Comparison of ENCODE assay signal across 8 mouse cellular contexts in genomic region chr3:41083790-41084112, GRCm38 (mm10). TPM values are rescaled to one million over a fixed set of nuclear protein-coding genes. Genes with fewer than 3 reads are reported as not detected.
DNase-seq lines count a peak whose midpoint lies in the region; ATAC-seq and TF ChIP-seq lines count a peak whose summit lies in the region.

No protein-coding gene starts in this region.

- H3K4me2 ChIP-seq in lung, embryonic 14.5 days, result peak overlapping the region; percentile 59
- peak overlapping the region; percentile 64 for H3K4me2 ChIP-seq in embryonic facial prominence, embryonic 11.5 days (ENCODE audit: low read depth, low read length)
- peak overlapping the region; percentile 88 for H3K4me2 ChIP-seq in intestine, embryonic 16.5 days (ENCODE audit: low read depth, low read length)
- H3K4me2 ChIP-seq in neural tube, embryonic 12.5 days (replicated peaks), result peak overlapping the region; percentile 85

- no peaks in the 10 kb centered on the region for H3K9me3 ChIP-seq in lung, embryonic 14.5 days (ENCODE audit: low read depth, low read length)
- H3K9me3 ChIP-seq in embryonic facial prominence, embryonic 11.5 days (replicated peaks; ENCODE audit: control insufficient read depth, low read length), result no peaks in the 10 kb centered on the region
- H3K9me3 ChIP-seq in intestine, embryonic 16.5 days (ENCODE audit: control insufficient read depth, low read length), result no peaks in the 10 kb centered on the region
- H3K9me3 ChIP-seq in neural tube, embryonic 12.5 days, result no peaks in the 10 kb centered on the region

- peak overlapping the region; percentile 74 for H3K4me3 ChIP-seq in lung, embryonic 14.5 days (ENCODE audit: low read depth, low read length)
- peak overlapping the region; percentile 73 for H3K4me3 ChIP-seq in embryonic facial prominence, embryonic 11.5 days (ENCODE audit: low read depth, low read length)
- peak overlapping the region; percentile 98 for H3K4me3 ChIP-seq in intestine, embryonic 16.5 days (ENCODE audit: low read length)
- H3K4me3 ChIP-seq in neural tube, embryonic 12.5 days, result peak overlapping the region; percentile 90

- no peak for TF ChIP-seq CTCF in lung, embryonic 14.5 days (IDR thresholded peaks at IDR 0.05; ENCODE audit: low read depth)

- 0 out of 2 replicates have a peak, but pooled peaks cover 3% of the 10 kb centered on the region for H3K4me1 ChIP-seq in lung, embryonic 14.5 days (ENCODE audit: insufficient read depth)
- H3K4me1 ChIP-seq in embryonic facial prominence, embryonic 11.5 days (ENCODE audit: control insufficient read depth, insufficient read depth, low read length), result no peaks in the 10 kb centered on the region
- H3K4me1 ChIP-seq in intestine, embryonic 16.5 days (ENCODE audit: control insufficient read depth, insufficient read depth, low read length), result peaks cover 18% of the 10 kb centered on the region
- H3K4me1 ChIP-seq in neural tube, embryonic 12.5 days, result peaks cover 16% of the 10 kb centered on the region

- peak overlapping the region; percentile 63 for H3K9ac ChIP-seq in lung, embryonic 14.5 days
- peak overlapping the region; percentile 84 for H3K9ac ChIP-seq in embryonic facial prominence, embryonic 11.5 days (replicated peaks; ENCODE audit: low read length)
- peak overlapping the region; percentile 80 for H3K9ac ChIP-seq in intestine, embryonic 16.5 days (ENCODE audit: low read depth, low read length)
- peak overlapping the region; percentile 65 for H3K9ac ChIP-seq in neural tube, embryonic 12.5 days

- intact Hi-C loops in left cerebral cortex, postnatal 36 days (cut with DNase I), result loop anchor here (2.0 kb wide), 2 partner anchors 135 to 481 kb away; partner anchors contain the start of gene Larp1b

- WGBS in lung, embryonic 14.5 days, result under 1% methylated on average over 6 of the region's 6 CpGs
- 3% methylated on average over 6 of the region's 6 CpGs for WGBS in embryonic facial prominence, embryonic 11.5 days
- 4% methylated on average over 6 of the region's 6 CpGs for WGBS in intestine, embryonic 16.5 days
- WGBS in neural tube, embryonic 12.5 days, result 3% methylated on average over 6 of the region's 6 CpGs

- ATAC-seq in lung, embryonic 14.5 days (ENCODE audit: insufficient read depth), result peak; percentile 21
- ATAC-seq in embryonic facial prominence, embryonic 11.5 days (replicated peaks; ENCODE audit: insufficient number of reproducible peaks, low FRiP score, low TSS enrichment, low read depth), result peak; percentile 22
- peak; percentile 29 for ATAC-seq in intestine, embryonic 16.5 days
- ATAC-seq in neural tube, embryonic 12.5 days (ENCODE audit: low FRiP score, low read depth), result peak; percentile 49

- no peak for DNase-seq in lung, embryonic 14.5 days
- no peak for DNase-seq in lung, adult 18-20 months
- DNase-seq in embryonic facial prominence, embryonic 11.5 days (ENCODE audit: low spot score), result no peak
- DNase-seq in urinary bladder, postnatal 25 days (ENCODE audit: low spot score), result no peak
- DNase-seq in left cerebral cortex, postnatal 36 days (ENCODE audit: low spot score in 2 of 2), result no peak
- no peak for DNase-seq in retina, embryonic 14.5 days (ENCODE audit: low spot score)

- no peaks in the 10 kb centered on the region for H3K36me3 ChIP-seq in lung, embryonic 14.5 days (ENCODE audit: insufficient read depth)
- no peaks in the 10 kb centered on the region for H3K36me3 ChIP-seq in embryonic facial prominence, embryonic 11.5 days (replicated peaks; ENCODE audit: control insufficient read depth, insufficient read depth, low read depth, low read length)
- no peaks in the 10 kb centered on the region for H3K36me3 ChIP-seq in intestine, embryonic 16.5 days (ENCODE audit: control insufficient read depth, insufficient read depth, low read length)
- no peaks in the 10 kb centered on the region for H3K36me3 ChIP-seq in neural tube, embryonic 12.5 days

- peak overlapping the region; percentile 89 for H3K27ac ChIP-seq in lung, embryonic 14.5 days (ENCODE audit: low read depth)
- H3K27ac ChIP-seq in embryonic facial prominence, embryonic 11.5 days (replicated peaks; ENCODE audit: low read depth, low read length), result peak overlapping the region; percentile 83
- peak overlapping the region; percentile 93 for H3K27ac ChIP-seq in intestine, embryonic 16.5 days (ENCODE audit: low read length)
- peak overlapping the region; percentile 85 for H3K27ac ChIP-seq in neural tube, embryonic 12.5 days

- no peaks in the 10 kb centered on the region for H3K27me3 ChIP-seq in lung, embryonic 14.5 days (ENCODE audit: insufficient read depth, low read length)
- no peaks in the 10 kb centered on the region for H3K27me3 ChIP-seq in embryonic facial prominence, embryonic 11.5 days (ENCODE audit: control insufficient read depth, insufficient read depth, low read length)
- H3K27me3 ChIP-seq in intestine, embryonic 16.5 days (replicated peaks; ENCODE audit: control insufficient read depth, insufficient read depth, low read length), result no peaks in the 10 kb centered on the region
- no peaks in the 10 kb centered on the region for H3K27me3 ChIP-seq in neural tube, embryonic 12.5 days (replicated peaks)

RNA-seq across cellular contexts. Expression of gene Pgrmc2, which starts 0.9 kb away (rescaled TPM):
- 22.1 and 26.5 TPM in 2 replicates for polyA plus RNA-seq in lung, embryonic 14.5 days (2014; fragmentation: Nextera tagmentation; extraction: Ambion mirVana)
- polyA plus RNA-seq in embryonic facial prominence, embryonic 11.5 days (2014; fragmentation: Nextera tagmentation; extraction: Ambion mirVana), result 28.3 and 29.7 TPM in 2 replicates
- polyA plus RNA-seq in intestine, embryonic 16.5 days (2015; fragmentation: Nextera tagmentation; extraction: Ambion mirVana), result 57.6 and 70.9 TPM in 2 replicates
- 38.2 and 39.7 TPM in 2 replicates for polyA plus RNA-seq in neural tube, embryonic 12.5 days (2016; fragmentation: Nextera tagmentation; extraction: Ambion mirVana)
- 10 to 100 TPM; 59.3 to 59.9 TPM for total RNA-seq in left cerebral cortex, postnatal 36 days (2021)
